In genomic region chr10:32576559-32577275, GRCm38 (mm10) we compare ENCODE assay signal across 18 mouse cellular contexts.
DNase-seq lines count a peak whose midpoint lies in the region; ATAC-seq and TF ChIP-seq lines count a peak whose summit lies in the region.
"Had no signal": no experiment of that assay in that cellular context is flagged by ENCODE, and none has a peak within 500 bp of the region (broad histone marks: within the 10 kb centered on the region; RNA-seq: fewer than 3 reads in every experiment).

No protein-coding gene starts in this region.

- TF ChIP-seq CTCF in forebrain, postnatal 0 days (IDR thresholded peaks at IDR 0.05; ENCODE audit: low read depth), result no peak

- no peak overlapping the region for H3K4me2 ChIP-seq in forebrain, postnatal 0 days (ENCODE audit: low read depth)
- H3K4me2 ChIP-seq in midbrain, embryonic 12.5 days (replicated peaks), result no peak overlapping the region
- H3K4me2 ChIP-seq: neural tube, embryonic 13.5 days had no signal

- H3K4me1 ChIP-seq in forebrain, postnatal 0 days (ENCODE audit: insufficient read depth), result no peaks in the 10 kb centered on the region
- peaks cover 3% of the 10 kb centered on the region; the same call in 1 of the 2 replicates for H3K4me1 ChIP-seq in midbrain, embryonic 12.5 days
- H3K4me1 ChIP-seq: embryonic facial prominence, embryonic 10.5 days; heart, embryonic 10.5 days had no signal

- WGBS in forebrain, postnatal 0 days, result 11% methylated on average over 2 of the region's 2 CpGs
- WGBS in midbrain, embryonic 12.5 days, result 17% methylated on average over 2 of the region's 2 CpGs

- H3K27me3 ChIP-seq in forebrain, postnatal 0 days (ENCODE audit: insufficient read depth, low read length), result no peaks in the 10 kb centered on the region
- no peaks in the 10 kb centered on the region for H3K27me3 ChIP-seq in midbrain, embryonic 12.5 days
- H3K27me3 ChIP-seq: neural tube, embryonic 13.5 days had no signal

- no peaks in the 10 kb centered on the region for H3K36me3 ChIP-seq in forebrain, postnatal 0 days (ENCODE audit: insufficient read depth)
- H3K36me3 ChIP-seq in midbrain, embryonic 12.5 days, result no peaks in the 10 kb centered on the region
- H3K36me3 ChIP-seq: embryonic facial prominence, embryonic 10.5 days; heart, embryonic 10.5 days; neural tube, embryonic 13.5 days had no signal

- peak overlapping the region; percentile 55 for H3K27ac ChIP-seq in forebrain, postnatal 0 days (ENCODE audit: low read depth, low read length)
- H3K27ac ChIP-seq in midbrain, embryonic 12.5 days (replicated peaks), result no peak overlapping the region
- H3K27ac ChIP-seq: embryonic facial prominence, embryonic 10.5 days; heart, embryonic 10.5 days; neural tube, embryonic 13.5 days had no signal

- H3K9me3 ChIP-seq in forebrain, postnatal 0 days (ENCODE audit: low read length), result no peaks in the 10 kb centered on the region
- H3K9me3 ChIP-seq in midbrain, embryonic 12.5 days, result no peaks in the 10 kb centered on the region
- H3K9me3 ChIP-seq: embryonic facial prominence, embryonic 10.5 days; neural tube, embryonic 13.5 days had no signal

- intact Hi-C loops in heart, postnatal 14 days (cut with DNase I), result no loop called here

- ATAC-seq in forebrain, postnatal 0 days, result peak; percentile 78
- peak; percentile 74 for ATAC-seq in midbrain, embryonic 12.5 days (ENCODE audit: low FRiP score, low read depth)

- DNase-seq in left cerebral cortex, adult 11 months (ENCODE audit: low spot score), result peak; percentile 2
- no peak for DNase-seq in left cerebral cortex, adult 8-10 months (ENCODE audit: low spot score in 2 of 2)
- peak; percentile 20 for DNase-seq in forebrain, postnatal 0 days
- DNase-seq in ovary, adult 18-20 months (ENCODE audit: low spot score), result no peak
- DNase-seq in right cerebral cortex, postnatal 36 days (ENCODE audit: low spot score in 2 of 2), result no peak
- DNase-seq in heart, postnatal 14 days, result no peak
- DNase-seq: cerebellum, adult 8-10 months; gastrocnemius, postnatal 36 days; kidney, adult 2 months; kidney, postnatal 10 days; left cerebral cortex, postnatal 4 days; lung, adult 18-20 months; lung, postnatal 14 days; thymus, postnatal 36 days had no signal

- no peak overlapping the region for H3K9ac ChIP-seq in forebrain, postnatal 0 days
- H3K9ac ChIP-seq in midbrain, embryonic 12.5 days (replicated peaks), result no peak overlapping the region
- H3K9ac ChIP-seq: neural tube, embryonic 13.5 days had no signal

- H3K4me3 ChIP-seq in forebrain, postnatal 0 days (ENCODE audit: low read depth, low read length), result no peak overlapping the region
- H3K4me3 ChIP-seq in midbrain, embryonic 12.5 days, result no peak overlapping the region
- H3K4me3 ChIP-seq: embryonic facial prominence, embryonic 10.5 days; heart, embryonic 10.5 days; neural tube, embryonic 13.5 days had no signal

Comparison
In these comparisons a context has a peak if more than half of its experiments do, and no peak if none do; other contexts are left out.
1. DNase-seq: peak in left cerebral cortex, adult 11 months (single experiment) and forebrain, postnatal 0 days (single experiment); none in left cerebral cortex, adult 8-10 months (0 of 2), ovary, adult 18-20 months (single experiment), right cerebral cortex, postnatal 36 days (0 of 2) and heart, postnatal 14 days (0 of 2).